Mouse (Mus musculus) left cerebral cortex, postnatal 36 days (tissue): ENCODE measurements around the gene Olfml1. TPM values are rescaled to one million over a fixed set of nuclear protein-coding genes. Genes with fewer than 3 reads are reported as not detected.

Experiments used
- DNase-seq, 2 experiments: peaks; one replicate each; pipeline ENCODE4 v3.0.0; 2021 to 2022; ENCODE audit warnings: low spot score in 2 of 2, mixed read lengths in 1 of 2
- intact Hi-C: fragments of 180-260 bp; cut with DNase I; formaldehyde crosslinking; loops from one replicate; pipeline ENCODE4 v1.15.1; 2025
- total RNA-seq, 2 experiments: library from RNA; stranded (reverse); gene quantifications; 2 replicates each; pipeline ENCODE4 v1.2.3; 2021

Olfml1 gene
- total RNA-seq, 2 experiments from 2014 or later: 9.2 to 11.2 TPM

DNA sequence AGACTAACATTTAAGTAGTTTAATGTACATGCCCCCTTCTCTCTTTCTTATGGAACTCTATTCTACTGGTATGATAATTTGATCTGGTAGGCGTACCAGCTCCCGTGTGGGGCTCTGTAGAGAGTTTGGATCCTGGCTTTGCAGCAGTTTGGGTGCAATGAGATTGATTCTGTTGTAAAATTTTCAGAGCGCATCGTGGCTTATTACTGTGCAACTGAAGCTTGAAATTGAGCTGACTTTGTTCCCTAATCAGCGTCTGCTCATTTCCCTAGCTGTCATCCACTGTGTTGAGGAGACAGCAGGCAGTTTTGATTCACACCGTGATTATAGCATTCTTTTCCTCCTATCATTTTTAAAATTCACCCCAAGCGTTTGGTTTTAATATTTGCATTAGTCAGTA lies 70.2 kb downstream of the Olfml1 start:
- no peak for DNase-seq
- intact Hi-C loops: no loop called here

DNA sequence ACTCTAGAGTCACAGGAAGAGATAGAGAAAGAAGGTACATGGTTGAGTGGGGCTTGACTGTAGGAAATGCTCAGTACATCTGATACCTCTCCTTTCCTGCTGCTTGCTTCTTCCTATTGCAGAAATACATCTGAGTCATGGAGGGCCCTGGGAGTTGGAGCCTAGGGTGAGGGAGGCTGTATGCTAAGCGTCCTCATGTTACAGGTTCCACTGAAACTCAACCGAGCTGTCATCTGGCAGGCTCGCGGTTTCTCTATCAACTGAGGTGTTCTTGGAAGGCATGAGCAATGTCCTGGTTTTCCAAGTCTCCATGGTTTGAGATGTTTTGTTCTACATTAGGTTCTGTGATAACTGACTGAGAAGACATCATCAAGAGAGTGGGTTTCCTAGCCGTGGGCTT lies 70.8 kb downstream of the Olfml1 start:
- no peak for DNase-seq
- intact Hi-C loops: no loop called here

Other genes starting within 250 kb of the Olfml1 start
- 10 to 100 TPM in 1 of 2 experiments, 1 to 10 TPM in 1; 7.4 to 10.2 TPM for gene Syt9, start 196.7 kb upstream of the Olfml1 start, total RNA-seq
- gene Ppfibp2, start 27.8 kb downstream of the Olfml1 start, total RNA-seq: 1 to 10 TPM; 5.2 to 7.0 TPM
- not detected for gene 5330417H12Rik, start 57.7 kb downstream of the Olfml1 start, total RNA-seq
- not detected for gene Cyb5r2, start 190.6 kb downstream of the Olfml1 start, total RNA-seq
- not detected for gene Ovch2, start 233.8 kb downstream of the Olfml1 start, total RNA-seq
- not detected for gene Olfr467, start 244.8 kb downstream of the Olfml1 start, total RNA-seq